Mouse (Mus musculus) macrophage (primary cell): ENCODE measurements around the gene Usp28. TPM values are rescaled to one million over a fixed set of nuclear protein-coding genes. Genes with fewer than 3 reads are reported as not detected.

Source experiments
- H3K27ac ChIP-seq: fragments of 350-480 bp; formaldehyde crosslinking; 2 replicates; pipeline ENCODE4 v1.9.0; 2021
- H3K36me3 ChIP-seq: fragments of 350-480 bp; formaldehyde crosslinking; 2 replicates; pipeline ENCODE4 v1.9.0; 2021; ENCODE audit errors: inconsistent target
- H3K4me3 ChIP-seq: fragments of 350-480 bp; formaldehyde crosslinking; 2 replicates; pipeline ENCODE4 v1.9.0; 2021; ENCODE audit errors: inconsistent target
- H3K79me2 ChIP-seq: fragments of 350-480 bp; formaldehyde crosslinking; 2 replicates; pipeline ENCODE4 v1.9.0; 2021; ENCODE audit errors: inconsistent target
- WGBS: methylation state at CpG from one replicate; pipeline ENCODE4 v1.1.7; 2026; ENCODE audit warnings: inconsistent platforms; ENCODE audit not compliant: missing documents; 5-methylcytosine and 5-hydroxymethylcytosine counted together
- polyA plus RNA-seq: library from polyadenylated mRNA; stranded (reverse); fragments of 250-400 nt; gene quantifications from 3 replicates; pipeline ENCODE4 v1.2.4, GENCODE M21; 2018; ENCODE audit warnings: inconsistent platforms

Usp28 gene
- polyA plus RNA-seq, 1 experiment from 2014 or later = 6.4 TPM

GRCm38 (mm10) chr9:48986616-48987141, 1.5 kb downstream of the Usp28 start:
- H3K79me2 ChIP-seq = peaks cover 57% of the 10 kb centered on the region; the same call in 1 of the 2 replicates
- H3K27ac ChIP-seq = no peak overlapping the region
- H3K4me3 ChIP-seq = no peak overlapping the region
- 96% methylated on average over 6 of the region's 7 CpGs for WGBS
- no peaks in the 10 kb centered on the region for H3K36me3 ChIP-seq

- Histone ChIP-seq H3K36me3 (no peaks in the 10 kb centered on the region), H3K27ac (no peak overlapping the region), H3K4me3 (no peak overlapping the region), H3K79me2 (peaks cover 57% of the 10 kb centered on the region; the same call in 1 of the 2 replicates)
- 65% methylated on average over 12 of the region's 12 CpGs for WGBS
Measured at GRCm38 (mm10) chr9:48987201-48988101, 2.3 kb downstream of the Usp28 start.

GRCm38 (mm10) chr9:48991671-48992070, 6.5 kb downstream of the Usp28 start:
- H3K27ac ChIP-seq = no peak overlapping the region
- WGBS = 99% methylated on average over 5 of the region's 5 CpGs
- no peaks in the 10 kb centered on the region for H3K36me3 ChIP-seq
- H3K4me3 ChIP-seq = no peak overlapping the region
- H3K79me2 ChIP-seq = peaks cover 46% of the 10 kb centered on the region; the same call in 1 of the 2 replicates

- H3K36me3 ChIP-seq = no peaks in the 10 kb centered on the region
- no peak overlapping the region for H3K4me3 ChIP-seq
- 91% methylated on average over 7 of the region's 7 CpGs for WGBS
- peaks cover 18% of the 10 kb centered on the region; the same call in 1 of the 2 replicates for H3K79me2 ChIP-seq
- H3K27ac ChIP-seq = no peak overlapping the region
Measured at GRCm38 (mm10) chr9:48994779-48995178, 9.6 kb downstream of the Usp28 start.

GRCm38 (mm10) chr9:48995735-48996134, 10.6 kb downstream of the Usp28 start:
- Histone ChIP-seq H3K36me3 (peaks cover 5% of the 10 kb centered on the region; the same call in 1 of the 2 replicates), H3K4me3 (no peak overlapping the region), H3K27ac (no peak overlapping the region), H3K79me2 (peaks cover 8% of the 10 kb centered on the region; the same call in 1 of the 2 replicates)
- WGBS = 92% methylated on average over 1 of the region's 1 CpGs

- Histone ChIP-seq H3K79me2 (no peaks in the 10 kb centered on the region), H3K36me3 (peaks cover 23% of the 10 kb centered on the region; the same call in 1 of the 2 replicates), H3K4me3 (no peak overlapping the region), H3K27ac (no peak overlapping the region)
- 97% methylated on average over 6 of the region's 6 CpGs for WGBS
Measured at GRCm38 (mm10) chr9:48999256-48999655, 14.1 kb downstream of the Usp28 start.

- Histone ChIP-seq H3K4me3 (no peak overlapping the region), H3K79me2 (no peaks in the 10 kb centered on the region), H3K36me3 (peaks cover 23% of the 10 kb centered on the region), H3K27ac (no peak overlapping the region)
- 98% methylated on average over 7 of the region's 7 CpGs for WGBS
Measured at GRCm38 (mm10) chr9:49015824-49016223, 30.6 kb downstream of the Usp28 start.

- H3K4me3 ChIP-seq = no peak overlapping the region
- peaks cover 6% of the 10 kb centered on the region; the same call in 1 of the 2 replicates for H3K36me3 ChIP-seq
- no peaks in the 10 kb centered on the region for H3K79me2 ChIP-seq
- WGBS = 98% methylated on average over 5 of the region's 5 CpGs
- H3K27ac ChIP-seq = no peak overlapping the region
Measured at GRCm38 (mm10) chr9:49021289-49021688, 36.1 kb downstream of the Usp28 start.

- Histone ChIP-seq H3K4me3 (no peak overlapping the region), H3K27ac (no peak overlapping the region), H3K36me3 (peaks cover 28% of the 10 kb centered on the region; the same call in 1 of the 2 replicates), H3K79me2 (no peaks in the 10 kb centered on the region)
- WGBS = 81% methylated on average over 5 of the region's 5 CpGs
Measured at GRCm38 (mm10) chr9:49023956-49024355, 38.8 kb downstream of the Usp28 start.

- WGBS = 100% methylated on average over 1 of the region's 2 CpGs
- peaks cover 33% of the 10 kb centered on the region; the same call in 1 of the 2 replicates for H3K36me3 ChIP-seq
- no peak overlapping the region for H3K27ac ChIP-seq
- no peak overlapping the region for H3K4me3 ChIP-seq
- no peaks in the 10 kb centered on the region for H3K79me2 ChIP-seq
Measured at GRCm38 (mm10) chr9:49024529-49024928, 39.4 kb downstream of the Usp28 start.

GRCm38 (mm10) chr9:49034764-49035163, 49.6 kb downstream of the Usp28 start:
- no peaks in the 10 kb centered on the region for H3K79me2 ChIP-seq
- WGBS = 97% methylated on average over 4 of the region's 4 CpGs
- no peak overlapping the region for H3K27ac ChIP-seq
- H3K36me3 ChIP-seq = peaks cover 38% of the 10 kb centered on the region; the same call in 1 of the 2 replicates
- no peak overlapping the region for H3K4me3 ChIP-seq

- 75% methylated on average over 5 of the region's 5 CpGs for WGBS
- no peak overlapping the region for H3K27ac ChIP-seq
- peaks cover 3% of the 10 kb centered on the region for H3K79me2 ChIP-seq
- no peak overlapping the region for H3K4me3 ChIP-seq
- no peaks in the 10 kb centered on the region for H3K36me3 ChIP-seq
Measured at GRCm38 (mm10) chr9:49050901-49051300, 65.7 kb downstream of the Usp28 start.

- Histone ChIP-seq H3K36me3 (no peaks in the 10 kb centered on the region), H3K4me3 (no peak overlapping the region), H3K79me2 (peaks cover 8% of the 10 kb centered on the region), H3K27ac (no peak overlapping the region)
- WGBS = 5% methylated on average over 5 of the region's 5 CpGs
Measured at GRCm38 (mm10) chr9:49051349-49051748, 66.2 kb downstream of the Usp28 start.

GRCm38 (mm10) chr9:49054028-49054427, 68.9 kb downstream of the Usp28 start:
- 94% methylated on average over 3 of the region's 3 CpGs for WGBS
- H3K79me2 ChIP-seq = peaks cover 21% of the 10 kb centered on the region
- H3K36me3 ChIP-seq = no peaks in the 10 kb centered on the region
- H3K27ac ChIP-seq = no peak overlapping the region
- H3K4me3 ChIP-seq = no peak overlapping the region
